Mouse (Mus musculus) liver, adult (tissue): Measurements from ENCODE around the gene Atp8a2.

Experiments used
- GATA4 ChIP-seq: IDR thresholded peaks from 2 replicates; pipeline ENCODE4 v1.6.1; 2014; ENCODE audit warnings: mild to moderate bottlenecking, low read length; ENCODE audit not compliant: insufficient replicate concordance

Atp8a2 gene

GRCm38 (mm10) chr14:59987975-59988374, 209.0 kb downstream of the Atp8a2 start:
- no peak for TF ChIP-seq GATA4

GRCm38 (mm10) chr14:59978007-59978406, 219.0 kb downstream of the Atp8a2 start:
- no peak for TF ChIP-seq GATA4

- TF ChIP-seq GATA4 = no peak
Measured at GRCm38 (mm10) chr14:59971221-59971730, 225.7 kb downstream of the Atp8a2 start.

GRCm38 (mm10) chr14:59969485-59970134, 227.4 kb downstream of the Atp8a2 start:
- TF ChIP-seq GATA4 = no peak

- no peak for TF ChIP-seq GATA4
Measured at GRCm38 (mm10) chr14:59967847-59968550, 229.0 kb downstream of the Atp8a2 start.

GRCm38 (mm10) chr14:59966981-59967380, 230.0 kb downstream of the Atp8a2 start:
- TF ChIP-seq GATA4 = no peak

GRCm38 (mm10) chr14:59964569-59964968, 232.4 kb downstream of the Atp8a2 start:
- no peak for TF ChIP-seq GATA4

GRCm38 (mm10) chr14:59960961-59961360, 236.0 kb downstream of the Atp8a2 start:
- no peak for TF ChIP-seq GATA4

- no peak for TF ChIP-seq GATA4
Measured at GRCm38 (mm10) chr14:59960214-59960890, 236.6 kb downstream of the Atp8a2 start.

- TF ChIP-seq GATA4 = no peak
Measured at GRCm38 (mm10) chr14:59959723-59960122, 237.3 kb downstream of the Atp8a2 start.

- no peak for TF ChIP-seq GATA4
Measured at GRCm38 (mm10) chr14:59949983-59950382, 247.0 kb downstream of the Atp8a2 start.

GRCm38 (mm10) chr14:59942864-59943611, 253.9 kb downstream of the Atp8a2 start:
- no peak for TF ChIP-seq GATA4

GRCm38 (mm10) chr14:59942199-59942598, 254.8 kb downstream of the Atp8a2 start:
- no peak for TF ChIP-seq GATA4

GRCm38 (mm10) chr14:59932355-59932754, 264.6 kb downstream of the Atp8a2 start:
- no peak for TF ChIP-seq GATA4

GRCm38 (mm10) chr14:59931412-59932058, 265.4 kb downstream of the Atp8a2 start:
- TF ChIP-seq GATA4 = no peak
